Mouse (Mus musculus): ENCODE measurements around the gene Card11.

- TF ChIP-seq HCFC1 (IDR thresholded peaks at IDR 0.05; ENCODE audit: borderline replicate concordance, insufficient read depth, low read length) (no peak), ZC3H11A (IDR thresholded peaks at IDR 0.05; ENCODE audit: borderline replicate concordance, low read depth, low read length) (no peak), ZNF384 (IDR thresholded peaks at IDR 0.05; ENCODE audit: low read depth, low read length) (no peak)
Measured at GRCm38 (mm10) chr5:140824126-140824525, 176.3 kb downstream of the Card11 start.
